Mouse (Mus musculus) MEL (cell line): Measurements from ENCODE around the gene Pcnx2.

Source experiments
- CTCF ChIP-seq, 3 experiments: IDR thresholded peaks in 2 of 3; conservative IDR thresholded peaks in 1 of 3; 2 replicates each; pipeline ENCODE4 v1.5.1; 2011 to 2012; ENCODE audit warnings: low read length in 3 of 3, low read depth in 2 of 3, mild to moderate bottlenecking in 2 of 3, improper control_type of control experiment in 1 of 3, inconsistent platforms in 1 of 3, mixed read lengths in 1 of 3, moderate library complexity in 1 of 3; ENCODE audit not compliant: control insufficient read depth in 1 of 3, insufficient read depth in 1 of 3, poor library complexity in 1 of 3, severe bottlenecking in 1 of 3
- RAD21 ChIP-seq: IDR thresholded peaks from 2 replicates; pipeline ENCODE4 v1.6.1; 2011; ENCODE audit warnings: mild to moderate bottlenecking, low read depth, low read length, improper control_type of control experiment

DNA sequence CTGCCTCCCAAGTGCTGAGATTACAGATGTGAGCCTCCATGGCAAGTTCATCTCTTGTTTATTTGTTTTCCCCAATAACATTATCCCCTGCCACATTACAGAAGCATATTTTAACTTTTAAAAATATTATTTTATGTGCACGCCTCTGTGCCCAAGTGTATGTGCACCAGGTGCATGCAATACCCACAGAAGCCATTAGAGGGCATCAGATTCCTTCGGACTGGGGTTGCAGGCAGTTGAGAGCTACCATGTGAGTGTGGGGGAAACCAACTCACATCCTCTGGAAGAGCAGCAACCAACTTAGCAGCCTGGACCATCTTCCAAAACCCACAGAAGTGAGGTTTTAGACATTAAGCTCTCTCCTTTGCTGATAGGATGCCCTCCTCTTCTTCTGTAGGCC is 9.2 kb upstream of the Pcnx2 start:
- TF ChIP-seq RAD21 (no peak), CTCF (IDR thresholded peaks at IDR 0.05 in 2 of 3, conservative IDR thresholded peaks at IDR 0.05 in 1 of 3; ENCODE audit: control insufficient read depth in 1 of 3, insufficient read depth in 1 of 3, low read depth in 2 of 3, low read length in 3 of 3, poor library complexity in 1 of 3, severe bottlenecking in 1 of 3) (peak; percentile 7 to 36 (median 9); a peak in 3 of 6 replicates)
